Comparison of ENCODE assay signal across 22 mouse cellular contexts in the genomic region with DNA sequence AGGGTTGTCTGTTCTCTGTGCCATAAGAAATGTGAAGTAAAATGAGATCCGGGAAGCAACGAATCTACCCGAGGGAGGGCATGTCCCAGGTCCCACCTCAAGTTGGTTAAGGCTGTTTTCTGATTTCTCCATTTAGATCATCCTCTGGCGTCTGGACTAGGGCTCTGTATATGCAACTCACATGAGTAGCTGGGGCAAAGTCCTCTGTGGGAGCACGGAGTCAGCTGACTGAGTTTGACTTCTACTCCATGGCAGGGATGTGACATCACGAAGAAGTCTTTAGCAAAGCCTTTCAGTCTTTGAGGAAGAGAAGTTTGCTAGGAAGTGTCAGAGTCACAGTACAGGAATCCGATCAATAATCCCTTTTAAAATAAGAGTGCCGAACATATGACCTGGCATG.
"Had no signal": no experiment of that assay in that cellular context is flagged by ENCODE, and none has a peak within 500 bp of the region (broad histone marks: within the 10 kb centered on the region; RNA-seq: fewer than 3 reads in every experiment).

No protein-coding gene starts in this region.

- H3K4me3 ChIP-seq: heart, embryonic 10.5 days; heart, embryonic 12.5 days; hindbrain, embryonic 13.5 days; hindbrain, embryonic 15.5 days; kidney, embryonic 15.5 days; layer of hippocampus, adult 2 months; left cerebral cortex, adult 2 months; limb, embryonic 10.5 days; limb, embryonic 12.5 days; liver, embryonic 13.5 days; liver, embryonic 15.5 days had no signal

- H3K4me1 ChIP-seq: heart, embryonic 12.5 days; hindbrain, embryonic 13.5 days; hindbrain, embryonic 15.5 days; kidney, embryonic 15.5 days; limb, embryonic 10.5 days; limb, embryonic 12.5 days; liver, embryonic 13.5 days; liver, embryonic 15.5 days had no signal

- H3K27ac ChIP-seq: heart, embryonic 10.5 days; hindbrain, embryonic 13.5 days; hindbrain, embryonic 15.5 days; hindbrain, postnatal 0 days; kidney, embryonic 15.5 days; kidney, postnatal 0 days; layer of hippocampus, adult 2 months; left cerebral cortex, adult 2 months; limb, embryonic 10.5 days; limb, embryonic 12.5 days; liver, embryonic 13.5 days; liver, embryonic 15.5 days had no signal

- H3K27me3 ChIP-seq: heart, embryonic 12.5 days; hindbrain, embryonic 13.5 days; hindbrain, embryonic 15.5 days; kidney, embryonic 15.5 days; limb, embryonic 12.5 days; liver, embryonic 13.5 days; liver, embryonic 15.5 days had no signal

- DNase-seq: gastrocnemius, postnatal 14 days; gastrocnemius, postnatal 36 days; heart, adult 18-20 months; heart, postnatal 10 days; kidney, adult 18-20 months; kidney, adult 9 months; kidney, postnatal 14 days; kidney, postnatal 4 days; liver; liver, embryonic 13.5 days had no signal
